Mouse (Mus musculus) thymus, postnatal 25 days (tissue): ENCODE data around the gene Neu1.
"Not testable (repeated sequence)": the region's sequence is repeated elsewhere in the genome, so short reads cannot be mapped to it uniquely, and the experiment has no call there.

ENCODE experiments used
- DNase-seq: peaks from one replicate; pipeline ENCODE4 v3.0.0; 2022

Neu1 gene

GRCm38 (mm10) chr17:34971694-34972068 is 40.6 kb downstream of the Neu1 start:
- not testable (repeated sequence) for DNase-seq

- peak; percentile 62 for DNase-seq
Measured at GRCm38 (mm10) chr17:34972069-34972749, 41.2 kb downstream of the Neu1 start, which contains the start of the genes Hspa1a and Hspa1l. Gene Hspa1a (minus strand): TSS chr17:34972156. Gene Hspa1l (plus strand): TSS chr17:34972703.

GRCm38 (mm10) chr17:34975581-34976492 is 44.8 kb downstream of the Neu1 start:
- DNase-seq: no peak

GRCm38 (mm10) chr17:34977000-34977399 is 45.9 kb downstream of the Neu1 start:
- no peak for DNase-seq

GRCm38 (mm10) chr17:34978239-34978638 is 47.2 kb downstream of the Neu1 start:
- no peak for DNase-seq

GRCm38 (mm10) chr17:34979631-34980030 is 48.6 kb downstream of the Neu1 start:
- no peak for DNase-seq

- DNase-seq: peak; percentile 43
Measured at GRCm38 (mm10) chr17:34980655-34981054, 49.6 kb downstream of the Neu1 start.

- peak; percentile 93 for DNase-seq
Measured at GRCm38 (mm10) chr17:34981690-34982180, 50.7 kb downstream of the Neu1 start, which contains the start of gene Lsm2. Gene Lsm2 (plus strand): TSS chr17:34981862.

GRCm38 (mm10) chr17:34982328-34982727 is 51.3 kb downstream of the Neu1 start:
- no peak for DNase-seq

- DNase-seq: no peak
Measured at GRCm38 (mm10) chr17:34984218-34984617, 53.2 kb downstream of the Neu1 start.
